Mouse (Mus musculus) ES-E14 (cell line): Measurements from ENCODE around the gene Acvr1.

Source experiments
- CHD2 ChIP-seq: IDR thresholded peaks from 2 replicates; pipeline ENCODE4 v1.6.1; 2014; ENCODE audit warnings: mild to moderate bottlenecking, low read depth, low read length, inconsistent platforms
- HCFC1 ChIP-seq: IDR thresholded peaks from 2 replicates; pipeline ENCODE4 v1.6.1; 2012; ENCODE audit warnings: low read length, inconsistent platforms, borderline replicate concordance; ENCODE audit not compliant: insufficient read depth
- MAFK ChIP-seq: IDR thresholded peaks from 2 replicates; pipeline ENCODE4 v1.6.1; 2014; ENCODE audit warnings: mild to moderate bottlenecking, low read depth, low read length, inconsistent platforms; ENCODE audit not compliant: insufficient read depth
- ZC3H11A ChIP-seq: IDR thresholded peaks from 2 replicates; pipeline ENCODE4 v1.6.1; 2012; ENCODE audit warnings: low read depth, mild to moderate bottlenecking, inconsistent platforms, low read length, borderline replicate concordance
- ZNF384 ChIP-seq: IDR thresholded peaks from 2 replicates; pipeline ENCODE4 v1.6.1; 2012; ENCODE audit warnings: low read depth, low read length, inconsistent platforms

GRCm38 (mm10) chr2:58489275-58489674 is 77.7 kb downstream of the Acvr1 start:
- TF ChIP-seq MAFK (no peak), ZC3H11A (no peak), ZNF384 (no peak), HCFC1 (no peak), CHD2 (no peak)
